Mouse (Mus musculus) heart, adult 18-20 months (tissue): Measurements from ENCODE around the gene Lman2l. TPM values are rescaled to one million over a fixed set of nuclear protein-coding genes. Genes with fewer than 3 reads are reported as not detected.

Experiments used
- total RNA-seq, 2 experiments: library from RNA; stranded (reverse); gene quantifications; 2 replicates each; pipeline ENCODE4 v1.2.3; 2021

Lman2l gene
- total RNA-seq, 2 experiments from 2014 or later, result 26.8 to 29.5 TPM

Other genes starting within 250 kb of the Lman2l start
- 10 to 100 TPM; 26.3 to 28.2 TPM for gene Uggt1, start 200.6 kb downstream of the Lman2l start, total RNA-seq
- gene Neurl3, start 170.6 kb downstream of the Lman2l start, total RNA-seq, result 1 to 10 TPM; 3.2 to 3.4 TPM
- 10 to 100 TPM; 10.8 to 12.7 TPM for gene Arid5a, start 137.5 kb downstream of the Lman2l start, total RNA-seq
- 10 to 100 TPM; 55.4 to 62.3 TPM for gene Kansl3, start 76.1 kb downstream of the Lman2l start, total RNA-seq
- gene Fer1l5, start 73.0 kb downstream of the Lman2l start, total RNA-seq, result not detected
- gene Cnnm4, start 26.3 kb upstream of the Lman2l start, total RNA-seq, result 1 to 10 TPM; 3.8 to 4.3 TPM
- 10 to 100 TPM; 13.1 to 16.6 TPM for gene Cnnm3, start 66.6 kb upstream of the Lman2l start, total RNA-seq
- gene Ankrd23, start 91.6 kb upstream of the Lman2l start, total RNA-seq, result 100 to 1,000 TPM; 315 to 408 TPM
- gene Gm42417, start 94.2 kb upstream of the Lman2l start, total RNA-seq, result 100 to 1,000 TPM; 174 to 267 TPM
- 1 to 10 TPM; 5.8 to 6.2 TPM for gene Ankrd39, start 102.2 kb upstream of the Lman2l start, total RNA-seq
- 10 to 100 TPM in 1 of 2 experiments, 1 to 10 TPM in 1; 9.2 to 10.4 TPM for gene Sema4c, start 113.1 kb upstream of the Lman2l start, total RNA-seq
- under 1 TPM in 1 of 2 experiments, not detected in 1; 0.42 TPM for gene Fam178b, start 237.9 kb upstream of the Lman2l start, total RNA-seq
- gene Cox5b, start 246.2 kb upstream of the Lman2l start, total RNA-seq, result 1,000 to 10,000 TPM; 2,045 to 2,202 TPM